Mouse (Mus musculus): ENCODE results near the gene Tram2. TPM values are rescaled to one million over a fixed set of nuclear protein-coding genes. Genes with fewer than 3 reads are reported as not detected.

Gene Tram2
- total RNA-seq (2021) = 1 to 10 TPM; 8.7 to 9.2 TPM
- long read RNA-seq, experiment 1, full-length matches to known transcripts = 2 of 5 reads
- long read RNA-seq, experiment 1, partial matches to known transcripts = 1 of 5 reads
- long read RNA-seq, experiment 1, other reads (novel, unspliced or antisense) = 2 of 5 reads
- long read RNA-seq, experiment 2, full-length matches to known transcripts = 1 of 2 reads
- long read RNA-seq, experiment 2, partial matches to known transcripts = 0 of 2 reads
- long read RNA-seq, experiment 2, other reads (novel, unspliced or antisense) = 1 of 2 reads

- intact Hi-C loops (cut with DNase I) = loop anchor here (2.0 to 5.0 kb wide), 5 partner anchors 22 to 262 kb away; no protein-coding TSS in a partner anchor
- DNase-seq = peak; percentile 98 to 99
These were observed at the start of gene Tram2 for GRCm38 (mm10) chr1:21079217-21079773. TSS of gene Tram2 (minus strand) at chr1:21079229.

GRCm38 (mm10) chr1:21124713-21125336 is 45.8 kb upstream of the Tram2 start:
- no peak for DNase-seq
- intact Hi-C loops (cut with DNase I) = no loop called here

GRCm38 (mm10) chr1:21103784-21104183 is 24.8 kb upstream of the Tram2 start:
- intact Hi-C loops (cut with DNase I) = loop anchor here (5.0 kb wide), 3 partner anchors 59 to 401 kb away; no protein-coding TSS in a partner anchor
- DNase-seq = no peak

GRCm38 (mm10) chr1:21101221-21102006 is 22.4 kb upstream of the Tram2 start:
- intact Hi-C loops (cut with DNase I) = loop anchor here (1.0 to 5.0 kb wide), 5 partner anchors 23 to 399 kb away; partner anchors contain the start of gene Tram2
- DNase-seq = peak; percentile 85 to 86

- intact Hi-C loops (cut with DNase I) = loop anchor here (1.0 to 5.0 kb wide), 5 partner anchors 22 to 398 kb away; partner anchors contain the start of gene Tram2
- no peak for DNase-seq
These were observed 21.7 kb upstream of the Tram2 start for GRCm38 (mm10) chr1:21100726-21101125.

- intact Hi-C loops (cut with DNase I) = no loop called here
- DNase-seq = peak in 1 of 2 experiments; percentile 33
These were observed 18.3 kb upstream of the Tram2 start for GRCm38 (mm10) chr1:21097001-21097989.

- intact Hi-C loops (cut with DNase I) = no loop called here
- DNase-seq = no peak
These were observed 15.7 kb upstream of the Tram2 start for GRCm38 (mm10) chr1:21094644-21095215.

- peak in 1 of 2 experiments; percentile 40 for DNase-seq
- intact Hi-C loops (cut with DNase I) = no loop called here
These were observed 10.7 kb upstream of the Tram2 start for GRCm38 (mm10) chr1:21089661-21090117.

GRCm38 (mm10) chr1:21086291-21086690 is 7.3 kb upstream of the Tram2 start:
- intact Hi-C loops (cut with DNase I) = no loop called here
- DNase-seq = no peak

- intact Hi-C loops (cut with DNase I) = no loop called here
- no peak for DNase-seq
These were observed 5.6 kb upstream of the Tram2 start for GRCm38 (mm10) chr1:21084661-21085060.

GRCm38 (mm10) chr1:21080362-21080761 is 1.3 kb upstream of the Tram2 start:
- no peak for DNase-seq
- intact Hi-C loops (cut with DNase I) = no loop called here

- no peak for DNase-seq
- intact Hi-C loops (cut with DNase I) = loop anchor here (2.0 to 5.0 kb wide), 5 partner anchors 22 to 261 kb away; no protein-coding TSS in a partner anchor
These were observed 381 bp downstream of the Tram2 start for GRCm38 (mm10) chr1:21078481-21079214.

GRCm38 (mm10) chr1:21077619-21078018 is 1.4 kb downstream of the Tram2 start:
- no peak for DNase-seq
- intact Hi-C loops (cut with DNase I) = loop anchor here (2.0 to 5.0 kb wide), 5 partner anchors 23 to 260 kb away; no protein-coding TSS in a partner anchor

GRCm38 (mm10) chr1:21077191-21077590 is 1.8 kb downstream of the Tram2 start:
- intact Hi-C loops (cut with DNase I) = loop anchor here (5.0 kb wide), 4 partner anchors 65 to 260 kb away; no protein-coding TSS in a partner anchor
- no peak for DNase-seq

GRCm38 (mm10) chr1:21075986-21076495 is 3.0 kb downstream of the Tram2 start:
- intact Hi-C loops (cut with DNase I) = loop anchor here (5.0 kb wide), 4 partner anchors 64 to 259 kb away; no protein-coding TSS in a partner anchor
- DNase-seq = no peak

- intact Hi-C loops (cut with DNase I) = no loop called here
- DNase-seq = peak; percentile 29 to 49
These were observed 4.8 kb downstream of the Tram2 start for GRCm38 (mm10) chr1:21074231-21074630.

GRCm38 (mm10) chr1:21072875-21073444 is 6.1 kb downstream of the Tram2 start:
- intact Hi-C loops (cut with DNase I) = no loop called here

More at GRCm38 (mm10) chr1:21072875-21073444, 6.1 kb downstream of the Tram2 start:
- DNase-seq = no peak

Data from heart, postnatal 14 days (tissue).